In genomic region chr7:73541412-73542130, GRCm38 (mm10) we compare ENCODE assay signal across 8 mouse cellular contexts. TPM values are rescaled to one million over a fixed set of nuclear protein-coding genes. Genes with fewer than 3 reads are reported as not detected.
DNase-seq lines count a peak whose midpoint lies in the region; ATAC-seq and TF ChIP-seq lines count a peak whose summit lies in the region.

Chd2 (minus strand) TSS chr7:73541830.

- H3K36me3 ChIP-seq in ES-Bruce4 (ENCODE audit: control insufficient read depth, insufficient read depth, low read length, poor library complexity, severe bottlenecking) = peaks cover 18% of the 10 kb centered on the region
- H3K36me3 ChIP-seq in erythroblast, embryonic 14.5 days (ENCODE audit: control insufficient read depth) = peaks cover 74% of the 10 kb centered on the region
- H3K36me3 ChIP-seq in heart, embryonic 12.5 days = peaks cover 10% of the 10 kb centered on the region
- H3K36me3 ChIP-seq in kidney, embryonic 16.5 days (ENCODE audit: insufficient read depth, low read length) = peaks cover 11% of the 10 kb centered on the region
- H3K36me3 ChIP-seq in liver, embryonic 15.5 days (replicated peaks) = peaks cover 25% of the 10 kb centered on the region
- H3K36me3 ChIP-seq in neural tube, embryonic 11.5 days (ENCODE audit: control insufficient read depth, insufficient read depth, low read length) = no peaks in the 10 kb centered on the region

- TF ChIP-seq POLR2A in ES-Bruce4 (IDR thresholded peaks at IDR 0.05; ENCODE audit: insufficient read depth, low read length) = peak; percentile 91
- no peak; the same call in 1 of the 2 replicates for TF ChIP-seq POLR2A in bone marrow macrophage, adult 2 months (IDR thresholded peaks at IDR 0.05; ENCODE audit: borderline replicate concordance, low read depth, low read length)

- H3K4me3 ChIP-seq in ES-Bruce4 (ENCODE audit: low read depth, low read length) = peak within 1 kb of the TSS; percentile 95
- H3K4me3 ChIP-seq in bone marrow macrophage, adult 2 months (ENCODE audit: insufficient read depth, low read length) = peak within 1 kb of the TSS; percentile 94
- peak within 1 kb of the TSS; percentile 81 for H3K4me3 ChIP-seq in erythroblast, embryonic 14.5 days (replicated peaks)
- peak within 1 kb of the TSS; percentile 80 for H3K4me3 ChIP-seq in heart, embryonic 12.5 days
- peak within 1 kb of the TSS; percentile 87 for H3K4me3 ChIP-seq in kidney, embryonic 16.5 days (ENCODE audit: low read length)
- peak within 1 kb of the TSS; percentile 76 for H3K4me3 ChIP-seq in liver, embryonic 15.5 days (replicated peaks)
- peak within 1 kb of the TSS; percentile 80 for H3K4me3 ChIP-seq in neural tube, embryonic 11.5 days (ENCODE audit: low read depth, low read length)

- peak; percentile 52; the same call in 1 of the 2 replicates for ATAC-seq in heart, embryonic 12.5 days (ENCODE audit: insufficient number of reproducible peaks, low FRiP score)
- peak; percentile 72 for ATAC-seq in kidney, embryonic 16.5 days (ENCODE audit: low FRiP score, low TSS enrichment)
- ATAC-seq in liver, embryonic 15.5 days (ENCODE audit: insufficient read depth) = peak; percentile 42
- ATAC-seq in neural tube, embryonic 11.5 days (ENCODE audit: insufficient read depth, low FRiP score, low TSS enrichment) = no peak

- peaks cover 1% of the 10 kb centered on the region for H3K4me1 ChIP-seq in ES-Bruce4 (ENCODE audit: control insufficient read depth, insufficient read depth, low read length)
- H3K4me1 ChIP-seq in bone marrow macrophage, adult 2 months (ENCODE audit: control insufficient read depth, insufficient read depth, low read length) = peaks cover 9% of the 10 kb centered on the region
- H3K4me1 ChIP-seq in erythroblast, embryonic 14.5 days (ENCODE audit: control insufficient read depth) = peaks cover 28% of the 10 kb centered on the region
- peaks cover 5% of the 10 kb centered on the region for H3K4me1 ChIP-seq in heart, embryonic 12.5 days (replicated peaks)
- peaks cover 7% of the 10 kb centered on the region for H3K4me1 ChIP-seq in kidney, embryonic 16.5 days (ENCODE audit: insufficient read depth, low read length)
- H3K4me1 ChIP-seq in liver, embryonic 15.5 days (replicated peaks) = peaks cover 25% of the 10 kb centered on the region
- H3K4me1 ChIP-seq in neural tube, embryonic 11.5 days (ENCODE audit: control insufficient read depth, insufficient read depth, low read length) = peaks cover 7% of the 10 kb centered on the region; the same call in 1 of the 2 replicates

- peak within 1 kb of the TSS; percentile 63 for H3K4me2 ChIP-seq in heart, embryonic 12.5 days
- peak within 1 kb of the TSS; percentile 56 for H3K4me2 ChIP-seq in kidney, embryonic 16.5 days (replicated peaks; ENCODE audit: low read depth, low read length)
- H3K4me2 ChIP-seq in liver, embryonic 15.5 days = peak within 1 kb of the TSS; percentile 67
- H3K4me2 ChIP-seq in neural tube, embryonic 11.5 days (ENCODE audit: low read depth) = peak within 1 kb of the TSS; percentile 70

- DNase-seq in neural tube, embryonic 11.5 days (ENCODE audit: low spot score) = peak; percentile 85
- peak; percentile 52 to 69 for DNase-seq in thymus, adult 18-20 months

- H3K9ac ChIP-seq in ES-Bruce4 (ENCODE audit: low read depth, poor library complexity, severe bottlenecking) = peak within 1 kb of the TSS; percentile 97
- H3K9ac ChIP-seq in heart, embryonic 12.5 days = peak within 1 kb of the TSS; percentile 98
- H3K9ac ChIP-seq in kidney, embryonic 16.5 days (replicated peaks; ENCODE audit: low read length) = peak within 1 kb of the TSS; percentile 100
- H3K9ac ChIP-seq in liver, embryonic 15.5 days = peak within 1 kb of the TSS; percentile 91
- peak within 1 kb of the TSS; percentile 95 for H3K9ac ChIP-seq in neural tube, embryonic 11.5 days (ENCODE audit: low read length)

- under 1% methylated on average over 15 of the region's 15 CpGs for WGBS in heart, embryonic 12.5 days
- WGBS in kidney, embryonic 16.5 days = under 1% methylated on average over 15 of the region's 15 CpGs
- 0% methylated on average over 15 of the region's 15 CpGs for WGBS in liver, embryonic 15.5 days (ENCODE audit: insufficient replicate concordance)
- WGBS in neural tube, embryonic 11.5 days = 1% methylated on average over 15 of the region's 15 CpGs

- no peak for TF ChIP-seq EP300 in ES-Bruce4 (IDR thresholded peaks at IDR 0.05; ENCODE audit: insufficient read depth, low read depth, low read length)

- H3K9me3 ChIP-seq in ES-Bruce4 (replicated peaks; ENCODE audit: control insufficient read depth, insufficient read depth, low read length, poor library complexity, severe bottlenecking) = no peaks in the 10 kb centered on the region
- H3K9me3 ChIP-seq in erythroblast, embryonic 14.5 days (ENCODE audit: control insufficient read depth, low read length) = peaks cover 4% of the 10 kb centered on the region
- no peaks in the 10 kb centered on the region for H3K9me3 ChIP-seq in heart, embryonic 12.5 days (replicated peaks)
- no peaks in the 10 kb centered on the region for H3K9me3 ChIP-seq in kidney, embryonic 16.5 days (ENCODE audit: low read length)
- 0 out of 2 replicates have a peak, but pooled peaks cover 3% of the 10 kb centered on the region for H3K9me3 ChIP-seq in liver, embryonic 15.5 days (replicated peaks)
- H3K9me3 ChIP-seq in neural tube, embryonic 11.5 days (ENCODE audit: control insufficient read depth, low read length) = no peaks in the 10 kb centered on the region

- no peaks in the 10 kb centered on the region for H3K27me3 ChIP-seq in ES-Bruce4 (ENCODE audit: control insufficient read depth, insufficient read depth, low read length, poor library complexity, severe bottlenecking)
- no peaks in the 10 kb centered on the region for H3K27me3 ChIP-seq in erythroblast, embryonic 14.5 days (ENCODE audit: control insufficient read depth)
- H3K27me3 ChIP-seq in heart, embryonic 12.5 days (replicated peaks) = no peaks in the 10 kb centered on the region
- H3K27me3 ChIP-seq in kidney, embryonic 16.5 days (ENCODE audit: insufficient read depth, low read length) = no peaks in the 10 kb centered on the region
- no peaks in the 10 kb centered on the region for H3K27me3 ChIP-seq in liver, embryonic 15.5 days
- H3K27me3 ChIP-seq in neural tube, embryonic 11.5 days (ENCODE audit: control insufficient read depth, insufficient read depth, low read length) = no peaks in the 10 kb centered on the region

- TF ChIP-seq CTCF in ES-Bruce4 (IDR thresholded peaks at IDR 0.05; ENCODE audit: low read depth, low read length) = no peak
- no peak for TF ChIP-seq CTCF in bone marrow macrophage, adult 2 months (IDR thresholded peaks at IDR 0.05; ENCODE audit: low read depth, low read length)

- H3K27ac ChIP-seq in ES-Bruce4 (ENCODE audit: insufficient read depth, low read length) = peak within 1 kb of the TSS; percentile 100
- peak within 1 kb of the TSS; percentile 100 for H3K27ac ChIP-seq in bone marrow macrophage, adult 2 months (ENCODE audit: insufficient read depth, low read depth, low read length)
- peak within 1 kb of the TSS; percentile 100 for H3K27ac ChIP-seq in heart, embryonic 12.5 days (ENCODE audit: poor library complexity, severe bottlenecking)
- peak within 1 kb of the TSS; percentile 100 for H3K27ac ChIP-seq in kidney, embryonic 16.5 days (ENCODE audit: low read length)
- peak within 1 kb of the TSS; percentile 99 for H3K27ac ChIP-seq in liver, embryonic 15.5 days (replicated peaks)
- peak within 1 kb of the TSS; percentile 99 for H3K27ac ChIP-seq in neural tube, embryonic 11.5 days (ENCODE audit: low read depth, low read length)

RNA-seq across cellular contexts. Expression of gene Chd2, which starts in this region (rescaled TPM):
- 103 and 104 TPM in 2 replicates for polyA plus RNA-seq in ES-Bruce4 (2011; ENCODE audit: insufficient read depth, insufficient read length, low read depth, missing spikeins)
- polyA plus RNA-seq in bone marrow macrophage, adult 2 months (2012; ENCODE audit: insufficient read depth, insufficient read length, missing spikeins) = 44.4 and 47.9 TPM in 2 replicates
- polyA plus RNA-seq in erythroblast, embryonic 14.5 days (2012) = 6.4 and 7.1 TPM in 2 replicates
- polyA plus RNA-seq in heart, embryonic 12.5 days (2016; fragmentation: Nextera tagmentation; extraction: Ambion mirVana) = 48.5 and 50.4 TPM in 2 replicates
- polyA plus RNA-seq in kidney, embryonic 16.5 days (2015; fragmentation: Nextera tagmentation; extraction: Ambion mirVana) = 45.3 and 59.0 TPM in 2 replicates
- polyA plus RNA-seq in liver, embryonic 15.5 days (2015; fragmentation: Nextera tagmentation; extraction: Ambion mirVana) = 20.1 and 22.1 TPM in 2 replicates
- 43.7 and 44.7 TPM in 2 replicates for polyA plus RNA-seq in neural tube, embryonic 11.5 days (2014; fragmentation: Nextera tagmentation; extraction: Ambion mirVana)
